Mouse (Mus musculus): ENCODE data around the gene Fuca1.

- no peak for TF ChIP-seq POLR2A (IDR thresholded peaks at IDR 0.05; ENCODE audit: control insufficient read depth, extremely low read depth, insufficient read depth, low read length, poor library complexity)
- TF ChIP-seq CTCF (IDR thresholded peaks at IDR 0.05; ENCODE audit: borderline replicate concordance, control insufficient read depth, extremely low read depth, insufficient read depth, low read length, poor library complexity): no peak
Measured at GRCm38 (mm10) chr4:135949911-135950310, 29.4 kb downstream of the Fuca1 start.
